Mouse (Mus musculus) heart, embryonic 10.5 days (tissue): ENCODE measurements around the gene Tex2. TPM values are rescaled to one million over a fixed set of nuclear protein-coding genes. Genes with fewer than 3 reads are reported as not detected.
A peak's percentile ranks its signal among the peaks of the same experiment; 100 is the strongest.
"Not testable (repeated sequence)": the region's sequence is repeated elsewhere in the genome, so short reads cannot be mapped to it uniquely, and the experiment has no call there.

ENCODE experiments used
- DNase-seq: peaks from one replicate; pipeline ENCODE4 v3.0.0-alpha.2; 2017; ENCODE audit warnings: low spot score
- H3K27ac ChIP-seq: fragments of 300-500 bp; sonication (generic); 2 replicates; pipeline ENCODE4 v1.5.1; 2016; ENCODE audit warnings: mild to moderate bottlenecking
- H3K27me3 ChIP-seq: fragments of 300-500 bp; sonication (generic); 2 replicates; pipeline ENCODE4 v1.6.1; 2016; ENCODE audit warnings: mild to moderate bottlenecking; ENCODE audit not compliant: poor library complexity, insufficient read depth, severe bottlenecking
- H3K36me3 ChIP-seq: fragments of 300-500 bp; sonication (generic); 2 replicates; pipeline ENCODE4 v1.6.1; 2016; ENCODE audit warnings: mild to moderate bottlenecking, moderate library complexity
- H3K4me1 ChIP-seq: fragments of 300-500 bp; sonication (generic); 2 replicates; pipeline ENCODE4 v1.6.1; 2016; ENCODE audit warnings: mild to moderate bottlenecking
- H3K4me3 ChIP-seq: fragments of 300-500 bp; sonication (generic); 2 replicates; pipeline ENCODE4 v1.5.1; 2016; ENCODE audit warnings: mild to moderate bottlenecking, moderate library complexity
- H3K9me3 ChIP-seq: fragments of 300-500 bp; sonication (generic); 2 replicates; pipeline ENCODE4 v1.6.1; 2016; ENCODE audit warnings: mild to moderate bottlenecking, moderate library complexity
- WGBS: fragments of 180-500 bp; shearing (Covaris S2); methylation state at CpG from one replicate; pipeline ENCODE4 v1.1.7; 2016; 5-methylcytosine and 5-hydroxymethylcytosine counted together
- polyA plus RNA-seq: library from polyadenylated mRNA; unstranded; fragments of >200 nt; fragmentation: Nextera tagmentation; extraction: Ambion mirVana; gene quantifications from 2 replicates; pipeline ENCODE4 v1.2.1, GENCODE M21; 2016

The Tex2 gene
- 12.5 and 17.9 TPM in 2 replicates for polyA plus RNA-seq

- peaks cover 3% of the 10 kb centered on the region for H3K27me3 ChIP-seq
- WGBS: 0% methylated on average over 42 of the region's 45 CpGs
- peaks cover 49% of the 10 kb centered on the region for H3K4me1 ChIP-seq
- no peaks in the 10 kb centered on the region for H3K36me3 ChIP-seq
- H3K4me3 ChIP-seq: peak within 1 kb of the TSS; percentile 91
- peak; percentile 98 for DNase-seq
- H3K9me3 ChIP-seq: no peaks in the 10 kb centered on the region
- H3K27ac ChIP-seq: peak within 1 kb of the TSS; percentile 89
These were observed at the start of gene Tex2 for GRCm38 (mm10) chr11:106612961-106613637. Tex2 (minus strand) TSS chr11:106613423.

DNA sequence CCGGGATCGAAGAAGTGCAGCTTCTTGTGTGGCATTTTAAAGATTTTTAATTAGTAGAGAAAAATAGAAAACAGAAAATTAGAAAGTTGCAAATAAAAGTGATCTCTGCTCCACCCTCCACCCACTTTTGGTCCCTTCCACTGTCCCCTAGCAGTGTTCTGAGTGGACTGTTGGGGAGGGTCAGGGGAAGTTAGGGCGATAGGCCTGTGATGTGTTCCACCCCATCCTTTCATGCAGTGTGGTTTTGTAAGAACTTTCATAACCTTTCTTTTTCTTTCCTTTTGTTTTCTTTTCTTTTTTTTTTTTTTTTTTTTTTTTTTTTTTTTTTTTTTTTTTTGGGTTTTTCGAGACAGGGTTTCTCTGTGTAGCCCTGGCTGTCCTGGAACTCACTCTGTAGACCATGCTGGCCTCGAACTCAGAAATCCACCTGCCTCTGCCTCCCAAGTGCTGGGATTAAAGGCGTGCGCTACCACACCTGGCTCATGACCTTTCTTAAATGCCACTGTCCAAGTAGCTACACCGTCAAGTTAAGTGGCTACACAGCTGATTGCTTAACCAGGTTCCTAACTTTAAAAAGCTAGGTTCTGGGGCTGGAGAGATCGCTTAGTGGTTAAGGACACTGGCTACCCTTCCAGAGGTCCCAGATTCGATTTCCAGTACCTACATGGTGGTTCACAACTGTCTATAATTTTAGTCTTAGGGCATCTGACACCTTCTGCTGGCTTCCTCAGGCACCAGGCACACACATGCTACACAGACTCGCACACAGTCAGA is 49.6 kb upstream of the Tex2 start:
- no peak for DNase-seq
- Histone ChIP-seq H3K9me3 (no peaks in the 10 kb centered on the region), H3K27me3 (no peaks in the 10 kb centered on the region), H3K36me3 (no peaks in the 10 kb centered on the region), H3K27ac (no peak overlapping the region), H3K4me3 (no peak overlapping the region), H3K4me1 (peaks cover 38% of the 10 kb centered on the region)
- WGBS: 85% methylated on average over 10 of the region's 11 CpGs

DNA sequence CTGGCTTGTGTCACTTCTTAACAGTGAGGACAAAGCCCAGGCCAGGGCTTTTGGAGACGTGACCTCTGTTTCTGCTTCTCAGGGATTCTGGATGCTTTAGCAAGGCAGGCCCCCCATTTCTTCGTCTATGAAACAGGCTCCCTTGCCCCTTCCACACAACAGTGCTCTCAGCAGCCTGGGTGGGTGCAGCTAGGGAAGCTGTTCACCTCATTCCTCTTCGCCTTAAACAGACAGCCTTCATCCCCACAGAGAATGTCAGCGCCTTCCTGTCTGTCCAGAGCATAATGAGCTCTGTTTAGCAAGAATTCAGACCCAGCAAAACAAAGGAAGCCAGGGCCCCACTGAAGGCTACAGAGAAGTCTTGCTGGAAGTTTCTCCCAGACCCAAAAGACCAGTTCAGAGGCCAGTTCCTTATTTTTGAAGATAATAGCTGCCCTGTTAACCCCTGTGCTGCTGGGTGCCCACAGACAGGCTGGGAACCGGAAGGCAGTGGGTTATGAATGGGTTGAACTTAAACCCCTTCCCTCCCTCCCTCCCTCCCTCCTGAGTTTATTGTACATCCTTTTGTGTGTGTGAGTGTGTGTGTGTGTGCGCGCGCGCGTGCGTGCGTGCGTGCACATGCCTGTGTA is 47.3 kb upstream of the Tex2 start:
- peaks cover 43% of the 10 kb centered on the region for H3K4me1 ChIP-seq
- no peak overlapping the region for H3K4me3 ChIP-seq
- no peaks in the 10 kb centered on the region for H3K27me3 ChIP-seq
- DNase-seq: no peak
- peak overlapping the region; percentile 85 for H3K27ac ChIP-seq
- no peaks in the 10 kb centered on the region for H3K9me3 ChIP-seq
- no peaks in the 10 kb centered on the region for H3K36me3 ChIP-seq
- WGBS: 62% methylated on average over 13 of the region's 13 CpGs

DNA sequence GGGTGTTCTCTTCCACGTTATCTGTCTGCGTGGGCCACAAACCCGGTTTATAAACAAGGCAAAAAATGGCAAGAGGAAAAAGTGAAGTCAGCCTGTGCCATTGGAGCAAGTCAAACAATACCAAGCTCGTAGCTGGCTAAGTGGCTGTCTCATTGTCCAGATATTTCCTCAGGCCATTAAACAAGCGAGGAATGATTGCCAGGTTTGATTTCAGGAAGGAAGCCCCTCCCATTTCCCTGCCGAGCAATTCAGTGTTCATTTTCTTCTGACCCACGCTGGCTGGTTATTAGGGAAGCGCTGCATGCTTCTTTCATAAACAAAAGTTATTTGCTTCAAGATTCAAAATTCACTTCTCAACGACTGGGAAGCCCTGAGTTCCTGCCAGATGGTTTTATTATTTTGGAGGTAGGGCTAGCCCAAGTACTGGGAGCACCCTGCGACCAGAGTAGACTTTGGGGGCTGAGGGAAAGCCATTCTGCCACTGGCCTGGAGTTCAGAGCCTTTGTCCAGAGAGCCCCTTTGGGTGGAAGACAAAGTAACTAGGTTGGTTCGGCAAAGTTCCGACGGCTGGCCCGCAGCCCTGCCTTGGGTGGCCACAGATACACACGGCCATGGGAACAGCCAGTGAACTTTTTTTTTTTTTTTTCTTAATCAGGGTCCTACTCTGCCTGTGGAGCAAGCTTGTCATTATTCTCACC is 46.5 kb upstream of the Tex2 start:
- 54% methylated on average over 15 of the region's 15 CpGs for WGBS
- DNase-seq: no peak
- Histone ChIP-seq H3K4me3 (no peak overlapping the region), H3K36me3 (0 out of 2 replicates have a peak, but pooled peaks cover 5% of the 10 kb centered on the region), H3K4me1 (peaks cover 43% of the 10 kb centered on the region), H3K9me3 (no peaks in the 10 kb centered on the region), H3K27me3 (no peaks in the 10 kb centered on the region), H3K27ac (peak overlapping the region; percentile 85)

GRCm38 (mm10) chr11:106658051-106658880 is 45.0 kb upstream of the Tex2 start:
- 18% methylated on average over 14 of the region's 14 CpGs for WGBS
- no peak for DNase-seq
- no peaks in the 10 kb centered on the region for H3K9me3 ChIP-seq
- peak overlapping the region; percentile 27 for H3K4me3 ChIP-seq
- peaks cover 38% of the 10 kb centered on the region for H3K4me1 ChIP-seq
- H3K27ac ChIP-seq: peak overlapping the region; percentile 88
- 0 out of 2 replicates have a peak, but pooled peaks cover 5% of the 10 kb centered on the region for H3K36me3 ChIP-seq
- H3K27me3 ChIP-seq: no peaks in the 10 kb centered on the region

GRCm38 (mm10) chr11:106656896-106657498 is 43.8 kb upstream of the Tex2 start:
- H3K27me3 ChIP-seq, H3K36me3 ChIP-seq, DNase-seq, H3K9me3 ChIP-seq, H3K4me3 ChIP-seq: not testable (repeated sequence)
- WGBS: 79% methylated on average over 5 of the region's 5 CpGs
- peaks cover 38% of the 10 kb centered on the region for H3K4me1 ChIP-seq
- peak overlapping the region; percentile 88 for H3K27ac ChIP-seq

DNA sequence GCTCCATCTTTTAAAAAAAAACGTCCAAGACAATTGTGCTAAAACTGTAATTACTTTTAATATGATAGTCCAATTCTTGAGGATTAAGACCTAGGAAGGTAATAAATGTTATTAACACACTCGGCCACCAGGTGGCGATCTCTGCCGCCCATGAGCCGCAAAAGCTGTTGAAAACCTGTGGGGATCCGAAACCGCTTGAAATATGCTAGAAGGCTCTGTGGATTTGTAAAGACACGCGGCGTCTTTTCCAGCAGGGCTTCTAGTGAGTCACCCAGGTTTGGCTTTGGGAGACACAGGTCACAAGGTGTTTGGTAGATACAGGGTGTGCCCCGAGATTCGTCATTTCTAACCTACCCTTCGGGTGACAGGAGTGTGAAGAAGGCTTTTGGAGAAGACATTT is 35.1 kb upstream of the Tex2 start:
- Histone ChIP-seq H3K9me3 (no peaks in the 10 kb centered on the region), H3K27ac (no peak overlapping the region), H3K36me3 (no peaks in the 10 kb centered on the region), H3K4me3 (no peak overlapping the region), H3K4me1 (peaks cover 4% of the 10 kb centered on the region; the same call in 1 of the 2 replicates), H3K27me3 (no peaks in the 10 kb centered on the region)
- 25% methylated on average over 13 of the region's 13 CpGs for whole genome bisulfite sequencing
- DNase-seq: no peak

DNA sequence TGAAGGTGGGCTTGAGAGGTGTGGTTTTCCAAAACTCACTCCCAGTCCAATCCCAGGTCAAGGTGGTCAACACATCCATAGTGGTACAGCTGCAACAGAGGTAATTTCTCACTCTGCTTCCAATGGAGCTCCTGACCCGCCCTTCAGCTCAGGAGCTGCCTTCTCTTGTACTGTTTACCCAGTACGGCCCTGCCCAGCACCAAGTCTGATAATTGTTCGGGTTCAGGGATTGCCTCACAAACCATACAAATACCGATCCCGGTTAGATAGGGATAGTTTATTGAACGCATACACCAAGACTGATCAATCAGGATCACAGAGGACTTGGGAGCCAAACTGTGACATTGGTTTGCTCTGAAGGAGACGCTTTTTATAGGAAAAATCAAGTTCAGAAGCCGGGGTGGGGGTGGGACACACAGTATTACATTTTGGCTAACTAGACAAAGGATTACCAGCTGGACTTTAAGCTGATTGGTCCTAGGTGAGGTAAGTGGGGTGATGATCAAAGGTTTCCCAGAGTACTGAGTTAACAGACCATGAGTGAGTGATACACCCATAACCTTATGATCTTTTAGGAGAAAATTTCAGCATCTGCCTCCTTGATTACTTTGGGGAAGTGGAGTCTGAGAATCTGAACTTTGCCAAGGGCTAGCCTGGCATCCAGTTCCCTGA is 29.9 kb upstream of the Tex2 start:
- WGBS: 68% methylated on average over 8 of the region's 8 CpGs
- H3K36me3 ChIP-seq: no peaks in the 10 kb centered on the region
- no peaks in the 10 kb centered on the region for H3K27me3 ChIP-seq
- H3K4me3 ChIP-seq: no peak overlapping the region
- no peak overlapping the region for H3K27ac ChIP-seq
- H3K9me3 ChIP-seq: no peaks in the 10 kb centered on the region
- DNase-seq: no peak
- H3K4me1 ChIP-seq: peaks cover 38% of the 10 kb centered on the region

GRCm38 (mm10) chr11:106641580-106641979 is 28.4 kb upstream of the Tex2 start:
- WGBS: 27% methylated on average over 1 of the region's 1 CpGs
- Histone ChIP-seq H3K27ac (peak overlapping the region; percentile 42; the same call in 1 of the 2 replicates), H3K36me3 (no peaks in the 10 kb centered on the region), H3K4me1 (peaks cover 45% of the 10 kb centered on the region), H3K9me3 (no peaks in the 10 kb centered on the region), H3K27me3 (no peaks in the 10 kb centered on the region), H3K4me3 (no peak overlapping the region)
- DNase-seq: no peak

- Histone ChIP-seq H3K4me1 (peaks cover 45% of the 10 kb centered on the region), H3K36me3 (no peaks in the 10 kb centered on the region), H3K4me3 (peak overlapping the region; percentile 8; the same call in 1 of the 2 replicates), H3K27me3 (no peaks in the 10 kb centered on the region), H3K27ac (peak overlapping the region; percentile 75), H3K9me3 (no peaks in the 10 kb centered on the region)
- WGBS: 5% methylated on average over 9 of the region's 9 CpGs
- no peak for DNase-seq
These were observed 26.8 kb upstream of the Tex2 start for GRCm38 (mm10) chr11:106640059-106640458.

DNA sequence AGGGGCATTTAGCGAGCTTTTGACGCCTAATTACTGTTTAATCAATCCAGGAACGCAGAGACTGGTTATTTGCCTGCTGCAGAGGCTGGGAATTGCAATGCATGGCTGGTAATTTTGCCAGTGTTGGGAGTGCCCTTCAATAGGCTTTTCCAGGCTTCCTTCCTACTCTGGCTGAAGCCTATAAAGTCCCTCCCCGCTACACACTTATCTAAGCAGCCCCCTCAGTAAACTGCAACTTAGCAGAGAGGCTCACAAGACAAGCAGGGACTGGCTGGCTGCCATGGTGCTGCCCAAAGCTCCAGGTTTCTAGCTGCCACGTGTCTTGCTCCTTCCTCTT is 26.1 kb upstream of the Tex2 start:
- DNase-seq: no peak
- Histone ChIP-seq H3K27ac (peak overlapping the region; percentile 75; the same call in 1 of the 2 replicates), H3K9me3 (no peaks in the 10 kb centered on the region), H3K4me3 (no peak overlapping the region), H3K36me3 (no peaks in the 10 kb centered on the region), H3K4me1 (peaks cover 45% of the 10 kb centered on the region), H3K27me3 (no peaks in the 10 kb centered on the region)
- WGBS: 13% methylated on average over 5 of the region's 5 CpGs
